Mouse (Mus musculus) frontal cortex, postnatal 25 days (tissue): ENCODE data around the gene Fam57a.
"Not testable (repeated sequence)": the region's sequence is repeated elsewhere in the genome, so short reads cannot be mapped to it uniquely, and the experiment has no call there.

Experiments
- DNase-seq, 2 experiments: peaks; one replicate each; pipeline ENCODE4 v3.0.0; 2022; ENCODE audit warnings: low spot score in 2 of 2

Gene Fam57a

DNA sequence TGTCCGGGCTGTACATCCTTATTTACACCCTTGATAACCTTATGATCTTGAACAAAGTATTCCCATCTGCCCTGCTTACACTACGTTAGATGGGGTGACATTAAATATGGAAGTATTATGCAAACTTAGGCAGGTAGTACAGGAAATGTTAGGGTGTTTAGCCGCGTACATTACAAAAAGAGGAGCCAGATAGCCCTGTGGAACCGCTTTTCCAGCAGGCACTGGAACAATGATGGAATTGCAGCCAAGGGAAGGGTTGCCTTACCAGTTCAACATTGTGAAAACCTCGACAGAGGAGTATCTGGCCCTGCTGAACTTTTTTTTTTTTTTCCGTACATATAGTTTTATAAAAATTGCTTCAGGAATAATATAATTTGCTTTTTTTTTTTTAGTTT, 672 bp downstream of the Fam57a start:
- DNase-seq, result no peak

DNA sequence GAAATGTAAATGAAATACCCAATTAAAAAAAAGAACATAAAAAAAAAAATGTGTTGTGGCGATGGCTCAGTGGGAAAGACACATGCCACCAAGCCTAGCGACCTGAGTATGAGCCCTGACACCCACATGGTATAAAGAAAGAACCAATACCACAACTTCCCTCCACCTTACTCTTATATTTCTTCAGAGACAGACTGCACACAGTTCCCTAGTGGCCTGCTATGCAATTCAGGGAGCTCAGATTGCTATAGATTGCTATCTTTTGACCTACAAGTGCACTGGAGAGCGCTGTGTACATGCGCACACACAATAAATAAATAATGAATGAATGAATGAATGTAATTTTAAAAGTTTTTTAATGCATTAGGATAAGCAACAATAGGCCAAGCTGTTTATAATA, 4.3 kb downstream of the Fam57a start:
- no peak for DNase-seq

DNA sequence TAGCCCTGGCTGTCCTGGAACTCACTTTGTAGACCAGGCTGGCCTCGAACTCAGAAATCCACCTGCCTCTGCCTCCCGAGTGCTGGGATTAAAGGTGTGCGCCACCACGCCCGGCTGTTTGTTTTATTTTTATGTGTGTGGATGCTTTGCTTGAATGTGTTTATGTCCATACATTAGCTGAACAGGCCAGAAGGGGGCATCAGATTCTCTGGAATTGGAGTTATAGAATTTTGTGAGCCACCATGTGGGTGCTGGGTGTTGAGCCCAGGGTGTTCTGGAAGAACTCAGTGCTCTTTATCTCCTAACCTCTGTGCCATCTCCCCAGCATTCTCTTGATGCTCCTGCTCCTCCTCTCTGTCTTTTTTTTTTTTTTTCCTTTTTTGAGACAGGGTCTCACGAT, 7.4 kb downstream of the Fam57a start:
- no peak for DNase-seq

DNA sequence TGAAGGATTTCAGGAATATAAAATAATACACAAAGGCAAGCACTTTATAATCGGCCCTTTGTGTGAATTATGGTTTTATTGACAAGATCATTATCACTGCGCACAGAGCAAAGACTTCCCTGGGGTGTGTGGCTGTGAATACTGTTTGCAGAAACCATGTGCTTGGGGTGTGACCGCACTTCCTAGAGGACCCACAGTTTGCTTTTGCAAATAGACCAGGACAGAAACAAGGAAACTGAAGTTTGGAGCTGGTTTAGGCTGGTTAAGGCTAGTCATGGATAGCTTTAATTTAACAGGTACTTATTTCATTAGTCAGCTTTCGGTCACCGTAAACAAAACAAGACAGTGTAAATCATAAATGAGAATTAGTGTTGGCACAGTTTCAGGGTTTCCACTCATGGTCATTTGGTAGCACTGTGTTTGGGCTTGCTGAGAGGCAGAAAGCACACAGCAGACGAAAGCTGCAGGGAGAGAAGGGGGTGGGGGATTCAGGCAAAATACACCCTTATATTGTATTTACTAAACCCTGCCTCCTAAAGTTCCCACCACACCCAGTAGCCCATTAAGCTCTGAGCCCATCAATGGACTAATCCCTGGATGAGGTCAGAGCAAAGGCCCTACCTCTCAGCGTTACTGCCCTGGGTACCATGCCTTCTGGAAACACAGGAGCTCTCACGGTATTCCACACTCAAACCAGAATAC, 17.0 kb downstream of the Fam57a start:
- DNase-seq, result no peak

DNA sequence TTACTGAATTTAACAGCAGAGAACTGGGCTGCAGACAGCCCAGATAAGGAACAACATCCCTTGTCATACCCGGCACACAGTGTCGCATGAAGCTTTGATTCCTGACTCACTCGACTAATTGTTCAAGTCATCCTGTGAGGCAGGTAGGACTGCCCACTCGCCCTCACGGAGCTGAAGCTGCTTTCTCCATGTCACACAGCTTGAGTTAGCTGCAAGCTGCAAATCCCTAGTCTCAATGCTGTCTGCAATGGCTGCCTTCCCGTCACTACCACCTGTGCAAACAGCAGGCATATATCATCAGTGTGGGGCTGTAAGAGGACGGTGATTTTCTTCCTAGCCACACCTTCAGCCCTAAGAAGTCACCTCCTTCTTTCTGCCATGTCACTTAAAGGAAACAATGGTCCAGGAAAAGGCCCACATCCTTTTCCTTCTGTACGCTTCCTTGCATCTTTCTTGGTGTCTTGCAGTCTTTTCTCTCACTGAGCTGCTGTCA, 17.6 kb downstream of the Fam57a start:
- DNase-seq, result no peak

DNA sequence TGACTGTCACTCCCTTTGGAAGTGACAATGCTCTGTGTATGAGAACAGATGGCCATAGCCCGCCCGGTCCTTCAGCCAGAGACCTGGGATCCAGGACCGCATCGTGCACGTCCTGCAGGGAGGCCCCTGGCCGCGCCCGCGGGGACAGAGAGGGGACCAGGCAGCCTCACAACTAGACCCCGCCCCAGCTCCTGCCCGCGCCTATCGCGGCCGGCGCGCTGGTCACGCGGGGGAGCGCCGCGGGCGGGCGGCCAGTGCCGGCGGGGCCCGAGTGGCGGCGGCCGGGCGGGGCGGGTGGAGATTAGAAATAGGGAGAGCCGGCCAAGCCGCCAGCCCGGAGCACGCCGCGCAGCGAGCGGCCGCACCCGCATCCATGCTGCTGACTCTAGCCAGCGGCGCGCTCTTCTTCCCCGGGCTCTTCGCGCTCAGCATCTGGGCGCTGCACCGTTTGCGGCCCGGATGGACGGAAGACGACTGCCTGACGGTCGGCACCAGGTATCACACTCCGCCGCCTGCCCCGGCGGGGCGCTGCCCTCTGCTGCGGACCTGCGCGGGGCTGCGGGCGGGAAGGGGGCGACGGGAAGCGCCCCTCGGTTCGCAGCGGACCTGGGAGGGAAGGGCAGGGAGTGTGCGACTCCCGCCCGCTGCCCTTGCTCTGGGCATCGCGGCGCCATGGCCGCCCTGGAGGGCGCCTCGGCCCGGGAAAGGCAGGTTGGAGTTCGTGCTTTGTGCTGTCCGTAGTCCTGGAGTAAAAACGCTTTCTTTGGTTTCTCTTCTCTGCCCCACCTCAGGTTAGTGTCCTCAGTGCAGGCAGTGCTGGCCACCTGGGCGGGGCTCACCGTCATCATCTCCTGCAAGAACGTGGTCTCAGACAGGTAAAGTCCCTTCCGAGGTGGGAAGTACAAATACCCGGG, 22.5 kb downstream of the Fam57a start:
- peak; percentile 54 to 62 for DNase-seq

DNA sequence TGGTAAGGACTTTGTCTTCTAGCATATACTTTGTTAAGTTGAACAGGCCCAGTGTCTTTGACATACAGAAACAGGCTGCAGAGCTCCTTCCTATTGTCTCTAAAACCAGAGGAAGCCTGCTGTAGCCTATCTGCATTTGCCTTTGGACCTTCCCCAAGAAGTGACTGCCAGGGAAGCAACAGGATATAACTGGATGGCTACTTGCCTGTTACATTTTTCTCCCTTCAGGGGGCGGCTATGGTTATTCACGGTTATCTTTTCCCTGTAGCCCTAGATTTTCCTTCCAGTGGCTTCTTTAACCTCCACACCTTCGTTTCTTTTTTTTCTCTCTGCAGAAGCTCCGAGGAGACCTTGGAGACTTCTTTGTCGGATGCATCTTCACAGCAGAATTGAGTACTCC, 27.3 kb downstream of the Fam57a start:
- DNase-seq, result no peak

DNA sequence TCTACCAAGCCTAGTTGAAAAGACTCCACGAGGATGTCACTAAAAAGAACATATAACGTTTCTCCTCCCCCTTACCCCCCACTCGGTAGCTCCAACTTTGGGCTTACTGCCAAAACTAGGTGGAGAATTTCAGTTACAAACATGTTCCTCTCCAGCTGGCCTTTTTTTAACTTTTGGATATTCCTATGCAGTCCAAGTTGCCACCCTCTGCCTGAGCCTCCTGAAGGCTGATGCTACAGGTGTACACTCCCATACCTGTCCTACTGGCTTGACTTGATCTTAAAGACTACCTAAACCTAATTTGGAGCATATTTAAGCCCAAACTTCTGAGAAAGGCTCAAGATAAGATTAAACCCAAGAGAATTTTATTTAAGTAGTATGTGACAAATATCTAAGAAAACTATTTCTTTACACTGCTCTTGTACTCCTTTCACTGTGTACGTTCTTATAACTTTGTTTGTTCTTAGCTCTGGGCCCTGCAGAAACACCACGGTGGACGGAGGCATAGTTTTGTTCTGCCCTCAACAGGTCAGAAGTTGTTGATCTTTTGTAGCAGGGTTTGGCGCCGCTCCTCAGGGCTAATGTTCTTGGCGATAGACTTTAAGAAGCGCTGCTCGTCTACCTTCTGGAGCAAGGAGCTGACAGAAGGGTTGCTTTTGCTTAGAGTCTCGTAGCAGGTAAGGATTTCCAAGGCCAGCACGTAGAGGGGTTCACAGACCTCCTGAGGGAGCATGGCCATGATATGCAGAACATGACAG, 30.9 kb downstream of the Fam57a start:
- no peak for DNase-seq

DNA sequence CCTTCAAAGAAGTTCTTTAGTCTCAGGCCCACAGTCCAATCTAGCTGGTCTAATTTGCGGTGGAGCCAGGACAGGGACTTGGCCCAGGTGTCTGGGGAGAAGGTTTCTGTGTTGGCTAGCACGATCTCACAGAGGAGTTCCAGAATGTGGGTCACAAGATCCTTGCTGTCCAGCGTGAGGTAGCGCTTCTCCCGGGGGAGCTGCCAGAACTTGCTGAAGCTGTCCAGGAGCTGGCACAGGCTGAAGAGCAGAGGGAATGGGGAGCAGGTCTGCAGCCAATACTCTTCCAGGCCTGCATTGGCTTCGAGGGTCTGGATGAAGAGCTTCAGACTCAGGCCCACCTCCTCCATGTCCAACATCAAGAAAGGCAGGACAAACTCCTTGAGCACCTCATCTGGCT, 32.1 kb downstream of the Fam57a start:
- not testable (repeated sequence) for DNase-seq

DNA sequence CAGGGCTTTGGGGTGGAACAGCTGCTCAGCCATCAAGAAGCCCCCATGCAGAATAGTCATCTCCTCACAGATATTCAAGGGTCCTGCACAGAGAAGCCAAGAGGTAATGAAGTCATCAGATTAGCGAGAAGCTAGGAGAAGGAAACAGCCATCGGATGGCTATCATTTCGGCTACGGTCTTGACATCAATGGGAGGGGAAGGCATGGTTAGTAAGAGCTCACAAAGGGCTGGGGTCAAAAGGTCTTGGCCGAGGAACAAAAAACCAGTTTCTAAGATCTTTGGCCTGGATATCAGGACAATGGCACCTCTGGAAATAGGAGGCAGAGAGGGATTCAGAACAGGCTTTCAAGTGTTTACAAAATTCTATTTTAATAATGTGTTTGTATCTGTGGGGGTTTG, 34.4 kb downstream of the Fam57a start:
- no peak for DNase-seq

DNA sequence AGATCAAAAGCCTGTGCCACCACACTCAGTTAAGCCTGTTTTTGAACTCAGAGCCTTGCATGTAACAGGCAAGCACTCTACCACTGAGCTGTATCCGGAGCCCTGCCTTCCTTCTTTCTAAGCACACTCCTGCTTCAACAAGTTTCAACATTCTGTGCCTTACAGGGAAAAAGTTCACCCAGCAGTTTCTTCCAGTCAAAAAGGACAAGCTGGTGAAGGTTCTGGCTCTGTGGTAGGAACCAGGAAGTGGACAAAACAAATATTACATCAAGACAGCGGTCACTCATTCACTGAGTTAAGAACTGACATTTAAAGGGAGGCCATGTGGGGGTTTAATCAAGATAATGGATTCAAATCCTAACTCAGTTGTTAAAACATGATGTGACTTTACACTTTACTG, 35.5 kb downstream of the Fam57a start:
- DNase-seq, result no peak

DNA sequence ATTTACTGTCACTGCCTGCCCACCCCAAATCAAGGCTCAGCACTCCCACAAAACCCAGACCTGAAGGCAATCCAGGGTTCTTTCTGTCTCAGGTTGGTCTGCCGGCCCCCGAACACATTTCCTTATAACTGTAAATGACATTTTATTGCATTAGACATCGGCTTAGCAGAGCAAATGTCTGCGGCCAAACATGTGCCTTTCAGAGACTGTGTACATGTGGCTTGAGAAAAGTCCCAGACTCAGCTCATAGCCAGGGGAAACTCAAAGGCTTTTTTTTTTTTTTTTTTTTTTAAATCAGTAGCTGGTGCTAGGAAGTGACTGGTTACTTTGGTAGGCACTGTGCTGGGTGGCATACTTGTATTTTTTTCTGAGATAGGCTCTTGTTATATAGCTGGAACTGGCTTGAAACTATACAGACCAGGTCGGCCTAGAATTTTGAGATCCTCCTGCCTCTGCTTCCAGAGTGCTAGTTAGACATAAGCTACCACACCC, 36.6 kb downstream of the Fam57a start:
- DNase-seq, result no peak

DNA sequence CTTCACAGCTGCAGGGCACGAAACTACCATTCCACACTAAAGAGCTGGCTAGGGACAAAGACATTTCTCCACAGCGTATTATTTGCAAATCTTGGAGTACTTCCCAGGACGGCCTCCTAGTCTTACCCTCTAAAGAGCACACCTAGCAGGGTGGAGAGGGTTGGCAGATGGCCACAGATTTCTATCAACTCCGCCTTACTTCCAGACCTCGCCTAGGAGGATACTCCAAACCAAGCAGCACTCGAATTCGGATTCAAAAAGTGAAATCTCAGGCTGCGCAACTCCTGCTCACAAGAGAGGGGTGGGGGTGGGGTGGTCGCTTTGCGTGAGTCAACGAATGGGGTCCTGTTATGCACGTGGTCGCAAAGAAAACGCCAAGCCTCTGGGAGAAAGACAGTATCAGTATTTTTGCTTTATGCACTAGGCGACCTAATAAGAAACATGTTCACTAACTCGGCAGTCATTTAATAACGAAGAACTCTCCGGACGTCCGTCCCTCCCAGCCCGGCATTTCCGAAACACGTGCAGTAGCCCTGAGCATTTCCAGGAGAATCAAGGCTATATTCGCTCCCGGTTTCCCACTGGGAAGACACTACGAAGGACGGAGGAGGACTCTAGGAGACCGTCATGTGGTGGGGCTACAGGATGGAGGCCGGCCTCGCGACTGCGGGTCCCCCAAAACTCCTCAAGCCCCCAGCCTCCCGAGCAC, 37.4 kb downstream of the Fam57a start:
- peak in 1 of 2 experiments; percentile 20 for DNase-seq

DNA sequence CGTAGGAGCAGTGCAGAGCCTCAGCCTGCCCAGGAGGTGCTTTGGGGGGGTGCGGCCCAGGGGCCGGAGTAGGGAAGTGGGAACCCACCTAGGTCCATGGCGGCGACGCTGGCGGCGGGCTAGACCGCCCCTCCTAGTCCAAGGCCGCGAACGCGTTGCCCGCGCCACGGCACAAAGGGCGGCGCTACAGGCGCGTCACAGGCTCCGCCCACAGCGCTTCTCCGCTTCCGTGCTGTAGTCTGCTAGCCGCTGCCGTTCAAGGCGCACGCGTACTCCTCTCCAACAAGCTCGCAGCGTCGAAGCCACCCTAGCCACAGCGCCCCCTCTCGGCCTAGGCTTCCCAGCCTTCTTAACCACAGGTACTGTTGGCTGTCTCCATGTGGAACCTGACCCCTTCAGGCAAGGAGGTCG, 37.9 kb downstream of the Fam57a start, which contains the start of the genes Dbil5 and Gemin4:
TSS of gene Dbil5 (plus strand) at position 219 of the 411 bp plus-strand sequence.
TSS of gene Gemin4 (minus strand) at position 275 of the 411 bp plus-strand sequence.
- peak; percentile 90 to 96 for DNase-seq

DNA sequence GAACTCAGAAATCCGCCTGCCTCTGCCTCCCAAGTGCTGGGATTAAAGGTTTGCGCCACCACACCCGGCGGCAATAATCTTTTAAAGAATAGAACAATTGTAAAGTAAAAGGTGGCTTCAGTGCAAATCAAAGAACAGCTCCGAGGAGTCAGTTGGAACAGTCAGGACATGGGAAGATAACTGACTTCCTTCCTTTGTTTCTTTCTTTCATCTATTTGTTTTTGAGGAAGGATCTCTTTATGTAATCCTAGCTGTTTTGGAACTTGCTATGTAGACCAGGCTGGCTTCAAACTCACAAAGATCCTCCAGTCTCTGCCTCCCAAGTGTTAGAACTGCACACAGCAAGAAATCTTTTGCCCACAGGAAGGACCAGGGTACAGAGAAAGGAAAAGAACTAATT, 45.2 kb downstream of the Fam57a start:
- no peak for DNase-seq

DNA sequence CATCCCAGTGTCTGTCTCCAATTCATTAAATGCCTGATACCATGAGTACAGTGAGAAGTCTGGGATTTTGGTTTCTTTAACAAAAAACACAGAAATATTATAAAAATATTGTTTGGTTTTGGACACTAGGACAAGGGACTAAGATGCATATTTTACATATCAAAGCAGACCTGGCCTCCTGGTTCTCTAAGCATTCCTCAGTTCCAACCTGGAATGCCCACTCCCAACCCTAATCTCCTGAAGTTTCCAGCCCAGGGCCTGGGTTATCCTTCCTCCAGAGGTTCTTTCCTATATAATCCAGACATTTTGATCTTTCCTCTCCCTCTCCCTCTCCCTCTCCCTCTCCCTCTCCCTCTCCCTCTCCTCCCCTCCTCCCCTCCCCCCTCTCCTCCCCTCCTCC, 45.6 kb downstream of the Fam57a start:
- no peak for DNase-seq

DNA sequence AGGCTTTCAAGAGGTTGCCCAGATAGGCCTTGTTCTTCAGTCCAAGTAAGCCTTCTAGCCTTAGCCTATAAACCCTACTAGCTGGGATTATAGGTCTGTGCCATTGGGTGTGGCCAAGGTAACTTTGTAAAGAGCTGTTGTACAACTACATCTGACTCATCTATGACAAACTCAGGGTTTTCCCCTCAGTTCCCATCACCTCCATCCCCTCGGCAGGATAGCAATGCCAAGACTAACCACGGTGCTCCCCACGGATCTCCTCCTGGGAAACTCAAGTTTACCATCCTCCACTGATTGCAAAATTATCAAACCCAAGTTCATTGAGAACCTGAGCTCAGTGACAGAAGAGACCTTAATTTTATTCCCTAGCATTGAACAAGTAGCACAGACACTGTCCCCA, 56.7 kb downstream of the Fam57a start:
- no peak for DNase-seq

DNA sequence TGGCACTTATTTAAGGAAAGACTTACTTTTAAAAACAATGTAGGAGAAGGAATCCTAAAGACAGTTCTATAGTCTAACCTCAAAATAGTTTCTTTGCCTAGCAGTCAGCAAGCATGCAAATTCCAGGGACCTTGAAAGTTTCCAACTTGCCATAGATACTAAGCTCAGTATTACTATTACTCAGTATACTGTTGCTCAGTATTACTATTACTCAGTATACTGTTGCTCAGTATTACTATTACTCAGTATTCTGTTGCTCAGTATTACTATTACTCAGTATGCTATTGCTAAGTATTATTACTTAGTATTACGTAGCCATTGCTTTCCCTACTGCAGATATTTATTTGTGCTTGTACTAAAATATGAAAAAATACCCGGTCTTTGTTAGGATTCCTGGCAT, 60.3 kb downstream of the Fam57a start:
- no peak for DNase-seq

DNA sequence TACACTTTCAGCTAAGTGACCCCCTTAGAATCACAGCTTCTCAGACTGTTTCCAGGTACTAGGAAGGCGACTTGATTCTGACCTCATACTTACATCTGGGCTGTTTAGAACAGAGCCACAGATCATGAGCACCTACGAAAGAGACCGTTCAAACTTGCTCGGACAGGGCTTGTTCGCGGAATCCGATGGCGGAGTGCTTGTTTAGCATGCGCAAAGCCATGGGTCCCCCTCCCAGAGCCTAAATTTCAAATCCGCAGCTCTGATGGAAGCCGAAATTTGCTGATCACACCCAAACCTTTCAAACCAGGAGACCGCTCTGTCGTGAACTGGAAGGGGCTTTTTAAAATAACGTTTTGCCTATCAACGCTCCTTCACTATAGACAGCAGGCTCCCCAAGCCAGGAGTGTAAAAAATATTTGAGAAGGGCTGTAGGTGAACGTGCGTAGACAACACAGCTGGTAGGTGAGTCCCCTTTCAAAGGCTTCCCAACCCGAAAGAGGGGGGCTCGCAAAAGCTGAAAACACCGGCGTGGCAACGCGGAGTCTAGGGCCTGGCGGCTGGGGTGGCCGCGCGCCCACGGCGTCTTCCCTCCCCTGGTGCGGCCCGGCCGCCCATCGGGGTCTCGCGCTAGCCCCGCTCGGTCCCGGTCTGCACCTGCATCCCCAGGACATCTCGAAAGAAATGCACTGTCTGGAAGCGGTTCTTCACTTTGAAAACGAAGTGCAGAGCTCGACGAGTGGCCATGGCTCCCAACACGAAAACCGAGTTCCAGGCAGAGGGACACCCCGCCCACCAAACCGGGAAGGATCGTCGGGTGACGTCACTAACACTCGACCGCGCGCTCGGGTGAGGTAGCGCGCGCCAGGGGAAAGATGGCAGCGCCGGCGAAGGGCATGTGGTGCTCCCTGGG, 63.7 kb downstream of the Fam57a start, which contains the start of the genes Mrm3 and Glod4:
TSS of gene Mrm3 (plus strand) at position 815 of the 910 bp plus-strand sequence.
TSS of gene Glod4 (minus strand) at position 825 of the 910 bp plus-strand sequence.
- peak; percentile 81 to 90 for DNase-seq
